Mouse (Mus musculus): ENCODE results near the gene Stoml1.
"Not testable (repeated sequence)": the region's sequence is repeated elsewhere in the genome, so short reads cannot be mapped to it uniquely, and the experiment has no call there.

The Stoml1 gene

GRCm38 (mm10) chr9:58241780-58242485 lies 11.0 kb upstream of the Stoml1 start:
- DNase-seq (ENCODE audit: low read depth): peak; percentile 38

- peak; percentile 24 for DNase-seq (ENCODE audit: low read depth)
These were observed 10.3 kb upstream of the Stoml1 start for GRCm38 (mm10) chr9:58242696-58243095.

- DNase-seq (ENCODE audit: low read depth): no peak
These were observed 9.3 kb upstream of the Stoml1 start for GRCm38 (mm10) chr9:58243696-58244095.

GRCm38 (mm10) chr9:58246083-58246591 lies 6.8 kb upstream of the Stoml1 start:
- no peak for DNase-seq (ENCODE audit: low read depth)

GRCm38 (mm10) chr9:58247064-58247759 lies 5.8 kb upstream of the Stoml1 start:
- DNase-seq (ENCODE audit: low read depth): peak; percentile 85

- DNase-seq (ENCODE audit: low read depth): no peak
These were observed 4.1 kb upstream of the Stoml1 start for GRCm38 (mm10) chr9:58248746-58249413.

- DNase-seq (ENCODE audit: low read depth): peak; percentile 78
These were observed 3.3 kb upstream of the Stoml1 start, which contains the start of gene Pml for GRCm38 (mm10) chr9:58249592-58250192. Gene Pml, minus strand, starts transcription at chr9:58249786.

GRCm38 (mm10) chr9:58250322-58250721 lies 2.6 kb upstream of the Stoml1 start:
- no peak for DNase-seq (ENCODE audit: low read depth)

- not testable (repeated sequence) for DNase-seq (ENCODE audit: low read depth)
These were observed 2.2 kb upstream of the Stoml1 start for GRCm38 (mm10) chr9:58250730-58251129.

GRCm38 (mm10) chr9:58253805-58254122 lies 800 bp downstream of the Stoml1 start:
- DNase-seq (ENCODE audit: low read depth): not testable (repeated sequence)

GRCm38 (mm10) chr9:58255105-58255504 lies 2.1 kb downstream of the Stoml1 start:
- DNase-seq (ENCODE audit: low read depth): no peak

GRCm38 (mm10) chr9:58255704-58256685 lies 3.0 kb downstream of the Stoml1 start:
- DNase-seq (ENCODE audit: low read depth): no peak

GRCm38 (mm10) chr9:58262507-58262906 lies 9.5 kb downstream of the Stoml1 start:
- DNase-seq (ENCODE audit: low read depth): no peak

GRCm38 (mm10) chr9:58265368-58265767 lies 12.4 kb downstream of the Stoml1 start:
- no peak for DNase-seq (ENCODE audit: low read depth)

GRCm38 (mm10) chr9:58266571-58267011 lies 13.6 kb downstream of the Stoml1 start:
- DNase-seq (ENCODE audit: low read depth): no peak

GRCm38 (mm10) chr9:58267046-58267445 lies 14.1 kb downstream of the Stoml1 start:
- DNase-seq (ENCODE audit: low read depth): no peak

- DNase-seq (ENCODE audit: low read depth): peak; percentile 86
These were observed 15.7 kb downstream of the Stoml1 start for GRCm38 (mm10) chr9:58268384-58269313.

GRCm38 (mm10) chr9:58270081-58270480 lies 17.1 kb downstream of the Stoml1 start:
- DNase-seq (ENCODE audit: low read depth): peak; percentile 16

GRCm38 (mm10) chr9:58271109-58271508 lies 18.1 kb downstream of the Stoml1 start:
- peak; percentile 76 for DNase-seq (ENCODE audit: low read depth)

GRCm38 (mm10) chr9:58271551-58271950 lies 18.6 kb downstream of the Stoml1 start:
- DNase-seq (ENCODE audit: low read depth): peak; percentile 38
